31 mouse cellular contexts compared by ENCODE assay signal in genomic region chr15:85524404-85524950, GRCm38 (mm10). TPM values are rescaled to one million over a fixed set of nuclear protein-coding genes. Genes with fewer than 3 reads are reported as not detected.
A peak's percentile ranks its signal among the peaks of the same experiment; 100 is the strongest.
DNase-seq lines count a peak whose midpoint lies in the region; ATAC-seq and TF ChIP-seq lines count a peak whose summit lies in the region.
"Had no signal": no experiment of that assay in that cellular context is flagged by ENCODE, and none has a peak within 500 bp of the region (broad histone marks: within the 10 kb centered on the region; RNA-seq: fewer than 3 reads in every experiment).

No protein-coding gene starts in this region.

- no peaks in the 10 kb centered on the region; the same call in 1 of the 2 replicates for H3K27me3 ChIP-seq in hindbrain, embryonic 11.5 days (ENCODE audit: control insufficient read depth, insufficient read depth, low read length)
- no peaks in the 10 kb centered on the region for H3K27me3 ChIP-seq in hindbrain, postnatal 0 days (ENCODE audit: insufficient read depth, low read length)
- peaks cover 81% of the 10 kb centered on the region for H3K27me3 ChIP-seq in midbrain, embryonic 10.5 days (ENCODE audit: low read depth, poor library complexity, severe bottlenecking)
- no peaks in the 10 kb centered on the region for H3K27me3 ChIP-seq in midbrain, postnatal 0 days (ENCODE audit: insufficient read depth, low read length)
- peaks cover 72% of the 10 kb centered on the region for H3K27me3 ChIP-seq in embryonic facial prominence, embryonic 10.5 days (replicated peaks; ENCODE audit: low read depth, poor library complexity, severe bottlenecking)

- H3K36me3 ChIP-seq in hindbrain, embryonic 11.5 days (ENCODE audit: control insufficient read depth, insufficient read depth, low read length), result no peaks in the 10 kb centered on the region
- H3K36me3 ChIP-seq in hindbrain, postnatal 0 days (ENCODE audit: insufficient read depth, low read length), result no peaks in the 10 kb centered on the region
- no peaks in the 10 kb centered on the region for H3K36me3 ChIP-seq in midbrain, embryonic 10.5 days
- no peaks in the 10 kb centered on the region for H3K36me3 ChIP-seq in midbrain, postnatal 0 days (ENCODE audit: insufficient read depth, low read length)
- no peaks in the 10 kb centered on the region for H3K36me3 ChIP-seq in embryonic facial prominence, embryonic 10.5 days (replicated peaks)
- H3K36me3 ChIP-seq: embryonic facial prominence, embryonic 15.5 days; heart, embryonic 15.5 days; limb, embryonic 13.5 days; liver, embryonic 13.5 days; neural tube, embryonic 13.5 days had no signal

- H3K9me3 ChIP-seq in hindbrain, embryonic 11.5 days (ENCODE audit: control insufficient read depth, low read length), result no peaks in the 10 kb centered on the region
- no peaks in the 10 kb centered on the region for H3K9me3 ChIP-seq in hindbrain, postnatal 0 days (ENCODE audit: low read length)
- H3K9me3 ChIP-seq in midbrain, embryonic 10.5 days (replicated peaks), result no peaks in the 10 kb centered on the region
- no peaks in the 10 kb centered on the region for H3K9me3 ChIP-seq in midbrain, postnatal 0 days (ENCODE audit: low read length)
- no peaks in the 10 kb centered on the region for H3K9me3 ChIP-seq in embryonic facial prominence, embryonic 10.5 days
- H3K9me3 ChIP-seq: embryonic facial prominence, embryonic 15.5 days; heart, embryonic 15.5 days; limb, embryonic 13.5 days; liver, embryonic 13.5 days; neural tube, embryonic 13.5 days had no signal

- H3K4me1 ChIP-seq in hindbrain, embryonic 11.5 days (replicated peaks; ENCODE audit: control insufficient read depth, insufficient read depth, low read length), result peaks cover 3% of the 10 kb centered on the region
- peaks cover 6% of the 10 kb centered on the region; the same call in 1 of the 2 replicates for H3K4me1 ChIP-seq in hindbrain, postnatal 0 days (ENCODE audit: insufficient read depth, low read length)
- peaks cover 32% of the 10 kb centered on the region for H3K4me1 ChIP-seq in midbrain, embryonic 10.5 days
- no peaks in the 10 kb centered on the region for H3K4me1 ChIP-seq in midbrain, postnatal 0 days (ENCODE audit: insufficient read depth, low read length)
- peaks cover 40% of the 10 kb centered on the region for H3K4me1 ChIP-seq in embryonic facial prominence, embryonic 10.5 days

- no peak overlapping the region for H3K4me2 ChIP-seq in hindbrain, embryonic 11.5 days (replicated peaks; ENCODE audit: low read depth, low read length)
- H3K4me2 ChIP-seq in hindbrain, postnatal 0 days (ENCODE audit: low read depth, low read length), result no peak overlapping the region
- H3K4me2 ChIP-seq in midbrain, postnatal 0 days (ENCODE audit: low read depth, low read length, poor library complexity, severe bottlenecking), result no peak overlapping the region
- H3K4me2 ChIP-seq: heart, embryonic 15.5 days; liver, embryonic 13.5 days; lung, embryonic 14.5 days; neural tube, embryonic 13.5 days had no signal

- no peak overlapping the region for H3K4me3 ChIP-seq in hindbrain, embryonic 11.5 days (ENCODE audit: low read depth, low read length)
- no peak overlapping the region for H3K4me3 ChIP-seq in hindbrain, postnatal 0 days (ENCODE audit: low read length)
- H3K4me3 ChIP-seq in midbrain, embryonic 10.5 days, result 0 out of 2 replicates have a peak overlapping the region, but pooled peaks have one; percentile 23
- no peak overlapping the region for H3K4me3 ChIP-seq in midbrain, postnatal 0 days (ENCODE audit: low read depth, low read length)
- no peak overlapping the region for H3K4me3 ChIP-seq in embryonic facial prominence, embryonic 10.5 days
- H3K4me3 ChIP-seq: embryonic facial prominence, embryonic 15.5 days; heart, embryonic 15.5 days; limb, embryonic 13.5 days; liver, embryonic 13.5 days; neural tube, embryonic 13.5 days had no signal

- no peak for DNase-seq in hindbrain, embryonic 11.5 days (ENCODE audit: low spot score)
- DNase-seq in hindbrain, postnatal 0 days (ENCODE audit: low spot score), result no peak
- peak; percentile 46 for DNase-seq in midbrain, embryonic 10.5 days (ENCODE audit: low spot score)
- DNase-seq in midbrain, postnatal 0 days (ENCODE audit: low spot score), result no peak
- peak; percentile 33 for DNase-seq in brain, embryonic 14.5 days (ENCODE audit: low read depth)
- DNase-seq in embryonic facial prominence, embryonic 10.5 days (ENCODE audit: low spot score), result no peak
- DNase-seq in thymus, postnatal 25 days, result no peak
- DNase-seq: adrenal gland, adult 8-10 months; cerebellum, postnatal 14 days; heart, postnatal 36 days; kidney, adult 8-10 months; kidney, postnatal 36 days; layer of hippocampus, postnatal 36 days; liver, embryonic 13.5 days; lung, embryonic 14.5 days had no signal

- peak; percentile 60; the same call in 1 of the 2 replicates for ATAC-seq in hindbrain, embryonic 11.5 days (ENCODE audit: low FRiP score)
- no peak for ATAC-seq in hindbrain, postnatal 0 days
- no peak for ATAC-seq in midbrain, postnatal 0 days (ENCODE audit: low FRiP score)
- ATAC-seq: inflammation-experienced regulatory T-cells, adult 6 months had no signal

- no peak overlapping the region for H3K9ac ChIP-seq in hindbrain, embryonic 11.5 days (ENCODE audit: low read depth, low read length)
- H3K9ac ChIP-seq in hindbrain, postnatal 0 days (replicated peaks; ENCODE audit: low read length), result no peak overlapping the region
- H3K9ac ChIP-seq in midbrain, postnatal 0 days (replicated peaks; ENCODE audit: low read length, poor library complexity, severe bottlenecking), result no peak overlapping the region
- H3K9ac ChIP-seq: embryonic facial prominence, embryonic 15.5 days; heart, embryonic 15.5 days; limb, embryonic 13.5 days; liver, embryonic 13.5 days; lung, embryonic 14.5 days; neural tube, embryonic 13.5 days had no signal

- no peak for TF ChIP-seq POLR2A in brain, embryonic 14.5 days (IDR thresholded peaks at IDR 0.05; ENCODE audit: borderline replicate concordance, extremely low read depth, insufficient read depth, insufficient read length, poor library complexity, severe bottlenecking)

- H3K27ac ChIP-seq in hindbrain, embryonic 11.5 days (ENCODE audit: low read depth, low read length), result no peak overlapping the region
- H3K27ac ChIP-seq in hindbrain, postnatal 0 days, result no peak overlapping the region
- H3K27ac ChIP-seq in midbrain, embryonic 10.5 days (replicated peaks), result peak overlapping the region; percentile 71
- H3K27ac ChIP-seq in midbrain, postnatal 0 days (ENCODE audit: low read depth, low read length), result no peak overlapping the region
- H3K27ac ChIP-seq in embryonic facial prominence, embryonic 10.5 days (replicated peaks), result peak overlapping the region; percentile 58
- H3K27ac ChIP-seq: embryonic facial prominence, embryonic 15.5 days; heart, embryonic 15.5 days; limb, embryonic 13.5 days; liver, embryonic 13.5 days; neural tube, embryonic 13.5 days had no signal

- 19% methylated on average over 12 of the region's 12 CpGs for WGBS in hindbrain, embryonic 11.5 days
- 22% methylated on average over 12 of the region's 12 CpGs for WGBS in hindbrain, postnatal 0 days
- WGBS in midbrain, embryonic 10.5 days, result 7% methylated on average over 12 of the region's 12 CpGs
- WGBS in midbrain, postnatal 0 days, result 18% methylated on average over 12 of the region's 12 CpGs
- WGBS in embryonic facial prominence, embryonic 10.5 days, result 8% methylated on average over 12 of the region's 12 CpGs

- no peak for TF ChIP-seq CTCF in hindbrain, postnatal 0 days (IDR thresholded peaks at IDR 0.05; ENCODE audit: low read depth)
- no peak for TF ChIP-seq CTCF in midbrain, postnatal 0 days (IDR thresholded peaks at IDR 0.05)
- no peak for TF ChIP-seq CTCF in brain, embryonic 14.5 days (IDR thresholded peaks at IDR 0.05; ENCODE audit: borderline replicate concordance, extremely low read depth, insufficient read depth, insufficient read length)

RNA-seq across cellular contexts. Expression of gene 7530416G11Rik, which starts 21.4 kb away (rescaled TPM):
- polyA plus RNA-seq in hindbrain, embryonic 11.5 days (2014; fragmentation: Nextera tagmentation; extraction: Ambion mirVana), result not detected in 2 replicates
- not detected in 2 replicates for total RNA-seq in hindbrain, postnatal 0 days (2014; rRNA removed)
- not detected in 2 replicates for polyA plus RNA-seq in hindbrain, postnatal 0 days (2015; fragmentation: Nextera tagmentation; extraction: Ambion mirVana)
- not detected in 2 replicates for polyA plus RNA-seq in midbrain, embryonic 10.5 days (2016; fragmentation: Nextera tagmentation; extraction: Ambion mirVana)
- total RNA-seq in midbrain, postnatal 0 days (2014; rRNA removed), result not detected in 2 replicates
- polyA plus RNA-seq in midbrain, postnatal 0 days (2015; fragmentation: Nextera tagmentation; extraction: Ambion mirVana), result not detected in 2 replicates
- 0.05 TPM in 1 of 2 replicates, not detected in the other for polyA plus RNA-seq in brain, embryonic 14.5 days (2012; rRNA removed)
- not detected in 2 replicates for polyA plus RNA-seq in embryonic facial prominence, embryonic 10.5 days (2016; fragmentation: Nextera tagmentation; extraction: Ambion mirVana)
- total RNA-seq: adrenal gland, adult 8-10 months; gastrocnemius, adult 8-10 months; heart, postnatal 36 days; layer of hippocampus, adult 8-10 months; layer of hippocampus, postnatal 36 days; left cerebral cortex, postnatal 10 days; megakaryocyte, adult 5-6 weeks; MEL had no signal
- polyA plus RNA-seq: C2C12; embryonic facial prominence, embryonic 15.5 days; frontal cortex, adult 2 months; gonadal fat pad, adult 2 months; heart, embryonic 15.5 days; inflammation-experienced regulatory T-cells, adult 6 months; limb, embryonic 13.5 days; liver, embryonic 13.5 days; lung, embryonic 14.5 days; neural tube, embryonic 13.5 days; small intestine, adult 2 months; thymus, postnatal 0 days; urinary bladder, adult 2 months had no signal

RNA-seq across cellular contexts. Expression of gene Wnt7b, which starts 57.8 kb away (rescaled TPM):
- 61.6 and 79.7 TPM in 2 replicates for polyA plus RNA-seq in hindbrain, embryonic 11.5 days (2014; fragmentation: Nextera tagmentation; extraction: Ambion mirVana)
- total RNA-seq in hindbrain, postnatal 0 days (2014; rRNA removed), result 56.6 and 63.1 TPM in 2 replicates
- polyA plus RNA-seq in hindbrain, postnatal 0 days (2015; fragmentation: Nextera tagmentation; extraction: Ambion mirVana), result 26.0 and 27.2 TPM in 2 replicates
- 54.8 and 56.5 TPM in 2 replicates for polyA plus RNA-seq in midbrain, embryonic 10.5 days (2016; fragmentation: Nextera tagmentation; extraction: Ambion mirVana)
- total RNA-seq in midbrain, postnatal 0 days (2014; rRNA removed), result 26.3 and 34.3 TPM in 2 replicates
- polyA plus RNA-seq in midbrain, postnatal 0 days (2015; fragmentation: Nextera tagmentation; extraction: Ambion mirVana), result 19.0 and 19.5 TPM in 2 replicates
- polyA plus RNA-seq in brain, embryonic 14.5 days (2012; rRNA removed), result 56.4 and 72.5 TPM in 2 replicates
- polyA plus RNA-seq in embryonic facial prominence, embryonic 10.5 days (2016; fragmentation: Nextera tagmentation; extraction: Ambion mirVana), result 22.0 and 29.5 TPM in 2 replicates
- total RNA-seq: megakaryocyte, adult 5-6 weeks; MEL had no signal
- polyA plus RNA-seq: inflammation-experienced regulatory T-cells, adult 6 months; small intestine, adult 2 months had no signal

Comparison
In these comparisons a context has a peak if more than half of its experiments do, and no peak if none do; other contexts are left out.
1. DNase-seq: peak in midbrain, embryonic 10.5 days (single experiment) and brain, embryonic 14.5 days (single experiment); none in hindbrain, embryonic 11.5 days (single experiment), hindbrain, postnatal 0 days (single experiment), midbrain, postnatal 0 days (single experiment), embryonic facial prominence, embryonic 10.5 days (single experiment) and thymus, postnatal 25 days (single experiment).
2. H3K27ac ChIP-seq: peak in midbrain, embryonic 10.5 days (single experiment) and embryonic facial prominence, embryonic 10.5 days (single experiment); none in hindbrain, embryonic 11.5 days (single experiment), hindbrain, postnatal 0 days (single experiment) and midbrain, postnatal 0 days (single experiment).